Mouse (Mus musculus) frontal cortex, adult 2 months (tissue): Measurements from ENCODE around the gene Tuba1c. TPM values are rescaled to one million over a fixed set of nuclear protein-coding genes. Genes with fewer than 3 reads are reported as not detected.
"Not testable (repeated sequence)": the region's sequence is repeated elsewhere in the genome, so short reads cannot be mapped to it uniquely, and the experiment has no call there.

ENCODE experiments used
- DNase-seq, 2 experiments: peaks; one replicate each; pipeline ENCODE4 v3.0.0; 2022; ENCODE audit warnings: low spot score in 1 of 2; ENCODE audit errors: extremely low spot score in 1 of 2
- polyA plus RNA-seq: library from polyadenylated mRNA; depleted of rRNA; stranded (reverse); fragments of >200 nt; gene quantifications from 2 replicates; pipeline ENCODE4 v1.2.3, GENCODE M21; 2012

The Tuba1c gene
- polyA plus RNA-seq, 1 experiment: 10.6 TPM

- no peak for DNase-seq
These were observed 23.7 kb downstream of the Tuba1c start for GRCm38 (mm10) chr15:99053373-99053772.

GRCm38 (mm10) chr15:99055040-99055439 lies 25.3 kb downstream of the Tuba1c start, which contains the start of gene Prph:
Gene Prph (plus strand): TSS chr15:99055174.
- no peak for DNase-seq

GRCm38 (mm10) chr15:99055511-99055961 lies 25.8 kb downstream of the Tuba1c start:
- peak in 1 of 2 experiments; percentile 37 for DNase-seq

- no peak for DNase-seq
These were observed 26.6 kb downstream of the Tuba1c start for GRCm38 (mm10) chr15:99056332-99056731.

GRCm38 (mm10) chr15:99065557-99066165 lies 36.0 kb downstream of the Tuba1c start:
- DNase-seq: no peak

- DNase-seq: no peak
These were observed 42.3 kb downstream of the Tuba1c start for GRCm38 (mm10) chr15:99071988-99072387.

- DNase-seq: no peak
These were observed 44.4 kb downstream of the Tuba1c start, which contains the start of gene Troap for GRCm38 (mm10) chr15:99074019-99074599. Gene Troap (plus strand): TSS chr15:99074575.

GRCm38 (mm10) chr15:99074600-99075333 lies 45.1 kb downstream of the Tuba1c start:
- DNase-seq: peak; percentile 95 to 99

- not testable (repeated sequence) for DNase-seq
These were observed 46.3 kb downstream of the Tuba1c start for GRCm38 (mm10) chr15:99076011-99076410.

- DNase-seq: no peak
These were observed 48.7 kb downstream of the Tuba1c start for GRCm38 (mm10) chr15:99078181-99078910.

GRCm38 (mm10) chr15:99079804-99080203 lies 50.1 kb downstream of the Tuba1c start:
- DNase-seq: no peak

- no peak for DNase-seq
These were observed 52.6 kb downstream of the Tuba1c start for GRCm38 (mm10) chr15:99082322-99082721.

- no peak for DNase-seq
These were observed 53.1 kb downstream of the Tuba1c start for GRCm38 (mm10) chr15:99082840-99083239.

GRCm38 (mm10) chr15:99083258-99083657 lies 53.6 kb downstream of the Tuba1c start:
- peak in 1 of 2 experiments; percentile 57 for DNase-seq

- no peak for DNase-seq
These were observed 54.3 kb downstream of the Tuba1c start for GRCm38 (mm10) chr15:99083867-99084557.

GRCm38 (mm10) chr15:99084618-99085017 lies 54.9 kb downstream of the Tuba1c start:
- DNase-seq: no peak

GRCm38 (mm10) chr15:99085997-99086396 lies 56.3 kb downstream of the Tuba1c start:
- DNase-seq: no peak

- DNase-seq: no peak
These were observed 57.8 kb downstream of the Tuba1c start, which contains the start of gene C1ql4 for GRCm38 (mm10) chr15:99087253-99088075. Gene C1ql4 (minus strand): TSS chr15:99087817.
